Mouse (Mus musculus): Measurements from ENCODE around the gene Gm10447.
A peak's percentile ranks its signal among the peaks of the same experiment; 100 is the strongest.

Gm10447 gene

DNA sequence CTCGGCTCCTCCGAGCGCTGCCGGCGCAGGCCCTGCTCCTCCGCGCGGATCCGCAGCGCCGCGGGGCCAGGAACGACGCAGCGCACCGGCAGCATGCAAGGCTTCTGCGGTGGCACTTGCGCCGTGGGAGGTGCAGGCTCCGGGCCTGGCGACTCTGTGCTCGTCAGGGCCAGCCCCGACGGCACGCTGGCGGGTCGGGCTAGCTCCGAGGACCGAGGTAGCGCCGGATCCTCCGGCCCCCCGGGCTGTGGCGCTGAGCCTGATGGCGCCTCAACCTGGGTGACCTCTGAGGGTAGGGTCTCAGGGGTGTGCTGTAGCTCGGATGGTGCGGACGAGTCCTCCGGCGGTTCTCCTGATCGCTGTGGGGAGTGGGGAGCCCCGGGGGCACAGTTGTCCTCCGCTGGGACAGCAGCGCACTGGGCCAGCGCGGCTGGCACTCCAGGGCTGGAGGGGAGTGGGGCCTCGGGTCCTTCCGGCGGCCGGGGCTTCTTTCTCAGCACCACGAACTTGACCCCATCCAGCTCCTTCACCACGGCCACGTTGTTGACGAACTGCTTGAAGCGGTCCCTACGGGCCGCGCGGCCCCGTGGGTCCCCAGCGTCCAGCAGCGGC is 22.4 kb upstream of the Gm10447 start:
- DNase-seq (ENCODE audit: low read depth in 1 of 2, low spot score in 2 of 2), result no peak

DNA sequence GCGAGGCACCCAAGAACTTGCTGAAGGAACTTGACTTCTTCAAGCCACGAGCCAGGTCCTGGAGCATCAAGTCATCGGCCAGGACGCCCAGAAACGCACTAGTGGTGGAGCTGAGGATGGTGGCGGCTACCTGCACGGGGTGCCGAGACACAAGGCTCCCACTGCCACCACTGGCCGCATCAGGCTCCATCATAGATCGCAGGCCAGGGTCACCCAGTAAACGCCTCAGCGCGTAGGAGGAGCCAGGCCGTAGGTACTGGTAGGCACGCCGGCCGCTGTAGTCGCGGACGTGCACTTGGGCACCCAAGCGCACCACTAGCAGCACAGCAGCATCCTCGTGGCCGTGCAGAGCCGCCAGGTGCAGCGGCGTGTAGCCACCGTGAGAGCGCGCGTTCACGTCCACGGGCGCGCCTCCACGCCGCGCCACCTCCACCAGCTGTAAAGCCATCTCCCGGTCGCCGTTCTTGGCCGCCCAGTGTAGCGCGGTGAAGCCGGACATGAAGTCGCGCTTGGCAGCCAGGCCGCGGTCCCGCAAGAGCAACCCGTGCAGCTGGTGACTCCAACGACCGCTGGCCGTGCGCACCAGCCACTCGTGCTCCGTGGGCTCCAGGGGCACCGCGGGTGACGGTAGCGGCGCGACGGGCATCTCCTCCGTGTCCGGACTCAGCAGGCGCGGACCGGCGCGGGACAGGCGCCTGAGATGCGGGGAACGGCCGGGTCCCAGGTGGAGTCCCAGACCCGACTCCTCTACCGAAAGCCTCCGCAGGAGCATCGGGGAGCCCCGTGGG is 21.7 kb upstream of the Gm10447 start:
- no peak for DNase-seq (ENCODE audit: low read depth in 1 of 2, low spot score in 2 of 2)

GRCm38 (mm10) chr11:53477833-53478232 is 20.9 kb upstream of the Gm10447 start:
- DNase-seq (ENCODE audit: low read depth in 1 of 2, low spot score in 2 of 2), result no peak

GRCm38 (mm10) chr11:53475620-53476019 is 18.7 kb upstream of the Gm10447 start:
- DNase-seq (ENCODE audit: low read depth in 1 of 2, low spot score in 2 of 2), result no peak

- no peak for DNase-seq (ENCODE audit: low read depth in 1 of 2, low spot score in 2 of 2)
Observed at GRCm38 (mm10) chr11:53472709-53473108, 15.8 kb upstream of the Gm10447 start.

DNA sequence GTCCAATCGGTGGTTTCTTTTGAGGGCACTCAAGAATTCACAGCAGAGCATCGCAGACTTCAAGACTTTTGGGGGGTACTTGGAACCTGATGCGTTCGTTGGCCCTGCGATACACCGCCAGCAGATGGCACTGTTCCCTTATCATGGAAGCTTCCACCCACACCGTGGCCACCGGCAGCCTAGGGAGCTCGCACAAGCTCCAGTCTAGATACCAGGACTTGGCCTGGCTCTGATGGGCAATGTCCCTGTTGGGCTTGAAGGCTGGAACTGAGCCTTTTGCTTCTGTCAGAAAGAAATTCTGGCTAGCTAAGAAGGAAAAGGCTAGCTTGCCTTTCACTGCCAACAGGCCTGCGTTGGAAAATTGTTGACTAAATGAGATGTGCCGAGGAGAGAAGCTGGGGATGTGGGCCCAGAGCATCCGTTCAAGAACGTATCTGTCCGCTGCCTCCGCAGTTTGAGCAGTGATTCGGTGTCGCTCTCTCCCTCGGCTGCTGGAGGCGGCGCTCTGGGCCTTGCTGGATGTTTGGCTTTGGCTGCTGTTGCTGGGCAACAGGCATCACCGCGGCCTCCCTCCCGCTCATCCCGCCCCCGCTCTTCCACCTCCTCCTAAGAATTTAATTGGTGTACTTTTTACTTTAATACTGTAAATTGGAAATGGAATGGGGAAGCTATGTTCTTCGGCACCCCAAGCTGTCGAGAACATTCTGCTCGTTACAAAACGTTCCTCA is 13.2 kb upstream of the Gm10447 start, which contains the start of gene Gm9837:
Gene Gm9837, minus strand, starts transcription at position 512 of the 728 bp plus-strand sequence.
- peak; percentile 41 to 66 for DNase-seq (ENCODE audit: low read depth in 1 of 2, low spot score in 2 of 2)

- no peak for DNase-seq (ENCODE audit: low read depth in 1 of 2, low spot score in 2 of 2)
Observed at GRCm38 (mm10) chr11:53469294-53469967, 12.5 kb upstream of the Gm10447 start.

GRCm38 (mm10) chr11:53466231-53466971 is 9.5 kb upstream of the Gm10447 start:
- no peak for DNase-seq (ENCODE audit: low read depth in 1 of 2, low spot score in 2 of 2)

DNA sequence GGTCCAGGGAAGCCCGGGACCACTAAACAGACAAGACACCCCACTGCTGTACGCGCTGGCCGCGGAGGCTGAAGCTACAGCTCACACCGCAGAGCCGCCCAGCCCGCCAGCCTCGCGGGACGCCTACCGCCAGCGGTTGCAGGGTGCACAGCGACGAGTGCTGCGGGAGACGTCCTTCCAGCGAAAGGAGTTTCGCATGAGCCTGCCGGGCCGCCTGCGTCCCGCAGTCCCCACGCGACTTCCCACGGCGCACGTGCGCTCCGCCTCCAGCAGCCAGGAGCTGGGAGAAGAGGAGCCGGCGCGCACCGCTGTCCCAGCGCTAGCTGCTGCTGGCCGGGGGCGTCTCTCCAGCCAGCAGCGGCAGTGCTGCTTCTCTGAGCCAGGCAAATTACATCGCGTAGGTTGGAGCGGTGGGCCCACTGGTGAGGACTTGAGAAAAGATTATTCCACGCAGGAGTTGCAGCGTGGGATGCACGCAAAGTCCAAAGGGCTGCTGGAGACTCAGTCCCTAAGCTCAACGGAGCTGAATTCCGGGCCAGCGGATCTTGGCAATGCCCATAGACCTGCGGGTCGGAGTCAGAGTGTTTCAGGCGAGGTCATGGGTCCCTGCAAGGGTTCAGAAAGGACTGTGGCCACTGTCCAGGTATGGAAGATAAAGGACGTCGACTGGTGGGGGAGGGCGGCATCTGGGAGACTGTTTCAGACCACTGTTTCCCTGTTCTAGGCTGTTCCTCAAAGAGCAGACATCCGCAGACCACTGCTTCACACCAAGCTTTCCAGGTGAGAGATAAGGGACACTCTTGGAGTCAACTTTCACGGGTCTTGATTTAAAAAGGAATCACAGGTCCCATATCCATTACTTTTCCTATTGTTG is 6.9 kb upstream of the Gm10447 start:
- no peak for DNase-seq (ENCODE audit: low read depth in 1 of 2, low spot score in 2 of 2)

DNA sequence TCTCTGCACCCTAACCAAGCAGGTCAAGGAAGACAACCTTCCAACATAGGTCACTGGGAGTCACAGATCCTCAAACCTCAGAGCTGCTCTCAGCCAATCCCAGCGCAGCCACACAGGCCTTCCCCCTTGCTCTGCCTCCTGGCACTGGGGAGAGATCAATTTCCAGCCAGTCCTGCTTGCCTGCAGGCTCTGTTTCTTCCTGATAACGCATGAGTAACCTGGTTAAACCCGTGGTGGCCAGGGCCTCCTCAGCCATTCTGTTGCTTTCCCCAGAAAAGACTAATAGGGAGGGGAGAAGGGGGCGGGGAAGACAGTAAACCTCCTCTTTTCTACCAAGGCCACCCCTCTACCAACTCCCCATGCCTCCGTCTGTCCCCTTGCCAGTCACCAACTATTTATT is 4.8 kb upstream of the Gm10447 start:
- DNase-seq (ENCODE audit: low read depth in 1 of 2, low spot score in 2 of 2), result no peak

- no peak for DNase-seq (ENCODE audit: low read depth in 1 of 2, low spot score in 2 of 2)
Observed at GRCm38 (mm10) chr11:53460192-53460591, 3.3 kb upstream of the Gm10447 start.

GRCm38 (mm10) chr11:53458996-53459395 is 2.1 kb upstream of the Gm10447 start:
- DNase-seq (ENCODE audit: low read depth in 1 of 2, low spot score in 2 of 2), result no peak

GRCm38 (mm10) chr11:53457372-53457954 is 553 bp upstream of the Gm10447 start:
- no peak for DNase-seq (ENCODE audit: low read depth in 1 of 2, low spot score in 2 of 2)

DNA sequence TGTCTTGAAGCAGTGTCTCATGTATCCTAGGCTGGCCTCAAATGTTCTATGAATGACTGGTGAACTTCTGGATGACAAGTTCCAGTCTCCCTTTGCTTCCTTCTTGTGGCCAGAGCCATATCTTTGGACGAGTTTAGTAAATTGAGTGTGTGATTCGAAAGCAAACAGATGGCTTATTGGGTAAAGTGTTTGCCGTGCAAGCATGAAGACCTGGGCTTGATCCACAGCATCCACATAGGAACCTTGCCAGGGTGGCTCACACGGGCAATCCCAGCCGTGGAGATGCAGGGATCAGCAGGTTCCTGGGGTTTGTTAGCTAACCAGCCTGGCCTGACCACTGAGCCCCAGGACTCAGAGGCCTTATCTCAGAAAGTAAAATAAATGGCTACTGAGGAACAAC is 3.9 kb downstream of the Gm10447 start:
- DNase-seq (ENCODE audit: low read depth in 1 of 2, low spot score in 2 of 2), result no peak

- DNase-seq (ENCODE audit: low read depth in 1 of 2, low spot score in 2 of 2), result no peak
Observed at GRCm38 (mm10) chr11:53452396-53452795, 4.5 kb downstream of the Gm10447 start.

DNA sequence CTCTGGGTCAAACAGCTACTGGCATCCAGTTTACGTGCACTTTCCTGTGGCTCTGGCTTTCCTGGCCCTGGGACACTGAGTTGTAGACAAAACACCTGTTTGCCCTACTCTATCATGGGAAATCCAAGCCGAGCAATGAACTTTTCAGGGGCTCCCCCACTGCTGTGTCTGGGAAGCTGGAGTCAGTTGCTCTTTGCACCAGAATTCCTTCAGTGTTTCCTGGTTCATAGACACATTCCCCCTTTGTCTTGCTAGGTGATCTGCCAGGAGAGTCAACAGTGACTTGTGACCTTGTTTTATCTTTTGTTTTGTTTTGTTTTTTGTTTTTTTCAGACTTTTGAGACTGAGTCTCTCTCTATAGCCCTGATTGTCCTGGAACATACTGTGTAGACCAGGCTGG is 5.5 kb downstream of the Gm10447 start:
- DNase-seq (ENCODE audit: low read depth in 1 of 2, low spot score in 2 of 2), result no peak

DNA sequence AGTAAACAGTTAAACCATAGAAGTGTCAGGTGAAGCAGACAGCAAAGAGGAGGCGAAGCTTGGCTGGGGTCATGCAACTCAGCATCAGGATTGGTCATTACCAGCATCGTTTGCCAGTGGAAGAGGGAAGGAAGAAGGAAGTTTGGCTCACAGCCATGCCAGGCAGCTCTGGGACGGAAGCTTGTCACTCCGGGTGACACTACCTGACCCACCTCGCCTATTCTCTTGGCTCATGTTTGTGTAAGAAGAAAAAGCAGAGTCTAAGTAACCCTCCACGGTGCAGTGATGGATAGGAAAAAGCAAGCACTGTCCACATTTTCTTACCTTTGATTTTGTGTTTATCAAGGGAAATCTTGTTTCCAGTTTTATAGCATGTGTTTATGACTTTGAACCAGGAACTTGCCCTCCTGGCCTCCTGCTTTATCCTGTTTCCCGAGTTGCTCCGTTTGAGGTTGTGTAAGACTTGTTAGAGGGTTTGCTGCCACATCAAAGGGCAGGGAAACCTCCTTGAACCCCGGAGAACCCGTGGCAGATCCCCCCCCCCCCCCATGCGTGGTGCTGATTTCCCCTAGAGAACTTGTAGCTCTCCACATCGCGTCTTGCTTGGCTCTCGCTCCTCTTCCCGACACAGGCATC is 6.7 kb downstream of the Gm10447 start:
- no peak for DNase-seq (ENCODE audit: low read depth in 1 of 2, low spot score in 2 of 2)

- no peak for DNase-seq (ENCODE audit: low read depth in 1 of 2, low spot score in 2 of 2)
Observed at GRCm38 (mm10) chr11:53448529-53448928, 8.4 kb downstream of the Gm10447 start.

DNA sequence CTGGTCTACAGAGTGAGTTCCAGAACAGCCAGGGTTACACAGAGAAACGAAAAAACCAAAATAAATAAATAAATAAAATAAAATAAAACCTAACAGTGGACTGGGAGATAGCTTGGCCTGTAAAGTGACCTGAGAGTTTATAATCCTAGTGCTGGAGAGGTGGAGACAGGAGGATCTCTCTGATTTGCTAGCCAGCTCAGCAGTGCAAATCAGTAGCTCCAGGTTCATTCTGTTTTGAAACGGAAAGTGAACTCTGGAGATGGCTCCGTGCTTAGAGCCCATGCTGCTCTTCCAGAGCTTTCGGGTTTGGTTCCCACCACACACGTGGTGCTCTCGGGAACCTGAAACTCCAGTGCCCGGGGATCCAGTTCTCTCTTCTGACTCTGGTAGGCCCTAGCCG is 8.9 kb downstream of the Gm10447 start:
- DNase-seq (ENCODE audit: low read depth in 1 of 2, low spot score in 2 of 2), result no peak

All from monocyte, adult 2 months (primary cell).